Mouse (Mus musculus) cerebellum, adult 2 months (tissue): ENCODE results near the gene Akap5.

Source experiments
- CTCF ChIP-seq: fragments of 200-500 bp; IDR thresholded peaks from 2 replicates; pipeline ENCODE4 v1.5.1; 2011; ENCODE audit warnings: low read depth, mild to moderate bottlenecking, control low read depth, low read length, moderate library complexity, borderline replicate concordance; ENCODE audit not compliant: insufficient read depth
- POLR2A ChIP-seq: fragments of 200-500 bp; IDR thresholded peaks from 2 replicates; pipeline ENCODE4 v1.6.1; 2011; ENCODE audit warnings: low read length, control low read depth, borderline replicate concordance; ENCODE audit not compliant: insufficient read depth

- no peak for TF ChIP-seq CTCF
- TF ChIP-seq POLR2A: no peak
Measured at GRCm38 (mm10) chr12:76380151-76380550, 55.5 kb downstream of the Akap5 start.
